Mouse (Mus musculus) c-Kit-positive CD71-positive TER-119-negative erythroid progenitor cells, embryonic 14.5 days (primary cell): Measurements from ENCODE around the gene Aknad1.

Source experiments
- DNase-seq: peaks from one replicate; pipeline ENCODE4 v3.0.0-alpha.2; 2013; ENCODE audit warnings: low read depth

Gene Aknad1

DNA sequence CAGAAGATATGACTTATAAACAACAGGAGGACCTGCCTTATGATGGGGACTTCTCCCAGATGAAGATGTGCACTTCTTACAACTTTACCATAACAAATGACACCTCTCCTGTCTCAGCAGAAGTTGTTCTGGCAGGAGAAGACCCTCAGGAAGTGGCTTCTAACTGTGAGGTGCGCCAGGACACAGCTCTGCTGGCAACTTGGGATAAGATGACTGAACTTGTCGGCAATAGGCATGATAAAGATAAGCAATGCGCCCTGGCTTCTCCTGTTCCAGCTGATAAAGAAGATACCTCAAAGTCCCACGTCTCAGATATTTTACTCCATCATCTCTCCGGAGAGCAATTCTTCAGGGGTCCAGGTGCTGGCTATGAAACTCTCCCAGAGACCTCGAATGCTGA lies 12.2 kb downstream of the Aknad1 start:
- DNase-seq = no peak

DNA sequence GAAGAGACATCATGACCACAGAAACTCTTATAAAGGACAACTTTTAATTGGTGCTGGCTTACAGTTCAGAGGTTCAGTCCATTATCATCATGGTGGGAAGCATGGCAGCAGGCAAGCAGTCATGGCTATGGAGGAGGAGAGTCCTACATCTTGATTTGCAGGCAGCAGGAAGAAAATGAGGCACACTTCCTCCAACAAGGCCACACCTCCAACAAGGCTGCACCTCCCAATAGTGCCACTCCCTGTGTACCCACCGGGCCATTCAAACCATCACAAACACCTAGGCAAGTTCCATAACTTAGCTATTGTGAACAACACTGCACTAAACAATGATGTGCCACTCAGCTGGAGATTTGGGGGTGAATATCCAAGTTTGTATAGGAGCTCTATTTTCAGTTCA lies 15.1 kb downstream of the Aknad1 start:
- no peak for DNase-seq

DNA sequence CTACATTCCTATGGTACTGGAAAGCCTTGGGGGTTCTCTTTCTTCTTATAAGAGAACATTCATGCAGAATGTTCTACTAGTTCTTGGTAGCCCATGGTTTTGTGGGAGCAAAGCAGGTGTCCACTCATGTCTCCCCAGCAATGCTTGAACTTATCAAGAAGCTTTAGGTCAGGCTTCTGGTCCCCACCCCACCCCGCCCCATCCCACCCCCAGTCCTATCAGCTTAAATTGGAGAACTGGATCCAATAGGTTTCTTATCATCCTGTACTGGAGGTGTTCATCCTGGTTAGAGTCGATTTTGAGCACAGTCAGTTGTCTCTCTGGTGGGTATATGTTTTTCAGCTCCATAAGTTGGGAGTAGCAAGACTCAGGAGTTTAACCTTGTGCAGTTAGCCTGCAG lies 16.1 kb downstream of the Aknad1 start:
- no peak for DNase-seq

DNA sequence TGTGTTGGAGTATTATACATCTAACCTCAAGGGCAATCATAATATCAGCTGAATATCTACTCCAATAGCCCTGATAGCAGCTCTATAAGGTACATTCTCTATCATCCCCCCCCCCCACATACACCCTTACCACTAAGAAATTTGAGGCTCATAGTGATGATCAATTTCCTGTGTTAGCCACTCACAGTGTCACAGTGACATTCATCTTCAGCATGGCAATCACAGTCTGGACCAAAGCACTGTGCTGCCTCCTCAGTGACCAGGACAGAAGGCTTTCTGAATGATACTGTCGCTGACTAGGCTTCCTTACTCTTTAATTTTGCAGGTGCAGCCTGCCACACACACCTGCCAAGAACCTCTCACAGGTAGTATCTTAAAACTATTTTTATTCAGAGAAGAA lies 16.7 kb downstream of the Aknad1 start:
- DNase-seq = no peak

- DNase-seq = no peak
These were observed 18.1 kb downstream of the Aknad1 start for GRCm38 (mm10) chr3:108757570-108757969.

DNA sequence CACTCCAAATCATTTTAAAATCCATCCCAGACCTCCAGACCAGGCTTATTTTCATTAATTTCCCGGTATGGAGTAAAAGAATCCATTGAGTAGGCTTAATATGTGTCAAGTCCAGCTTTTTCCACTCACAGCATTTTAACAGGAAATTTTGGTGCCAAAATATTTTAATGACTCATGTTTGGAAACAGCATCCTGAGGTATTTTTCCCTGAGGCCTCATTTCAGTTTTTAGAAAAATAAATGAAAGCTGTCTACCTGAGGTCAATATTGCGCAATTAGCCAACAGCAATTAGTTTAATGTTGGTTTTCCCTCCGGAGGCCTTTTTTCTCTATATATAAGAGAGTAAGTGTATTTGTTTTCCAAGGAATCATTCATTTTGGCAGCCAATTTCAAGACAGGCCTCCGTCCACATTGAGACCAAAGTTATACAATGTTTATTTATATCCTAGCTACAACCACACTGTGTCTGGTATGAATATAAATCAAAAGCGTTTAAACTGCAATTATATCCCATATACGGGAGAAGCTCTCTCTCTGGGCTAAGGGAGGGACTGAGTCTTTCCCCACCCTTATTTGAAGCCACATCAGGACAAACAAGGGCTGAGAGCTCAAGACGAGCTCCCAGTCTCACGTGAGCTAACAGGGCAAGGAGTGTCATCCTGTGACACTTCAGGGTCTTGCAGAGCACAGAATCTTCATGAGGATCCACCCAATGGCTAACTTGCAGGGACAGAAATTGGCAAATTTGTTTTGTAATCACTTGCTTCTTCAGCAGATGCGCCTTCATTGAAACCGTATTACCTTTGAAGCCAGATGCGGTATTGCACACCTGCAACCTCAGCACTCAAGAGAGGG lies 20.3 kb downstream of the Aknad1 start:
- DNase-seq = no peak

DNA sequence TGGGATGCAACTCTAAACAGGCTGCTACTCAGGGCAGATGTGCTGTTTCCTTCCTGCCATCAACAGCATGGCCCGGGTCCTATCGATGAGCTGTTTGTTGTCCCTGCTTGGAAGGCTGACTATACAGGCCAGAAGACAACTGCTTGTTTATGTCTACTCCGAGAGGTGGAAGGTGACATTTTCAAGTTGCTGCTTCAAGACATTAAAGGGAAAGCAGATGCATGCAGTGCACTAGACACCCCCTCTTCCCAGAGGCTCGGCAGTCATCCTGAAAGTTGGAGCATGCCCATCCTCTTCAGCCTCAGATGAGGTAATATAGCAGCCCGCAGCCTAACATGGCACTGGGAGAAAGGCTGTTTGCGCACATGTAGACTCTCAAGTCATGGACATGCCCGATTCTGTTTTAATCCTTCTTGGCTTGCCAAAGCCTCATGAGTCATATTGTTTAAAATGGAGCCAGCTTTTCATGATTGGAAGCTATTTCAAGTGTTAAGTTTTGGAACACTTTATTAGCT lies 23.2 kb downstream of the Aknad1 start:
- no peak for DNase-seq

GRCm38 (mm10) chr3:108763691-108764090 lies 24.2 kb downstream of the Aknad1 start:
- DNase-seq = no peak

- DNase-seq = no peak
These were observed 25.5 kb downstream of the Aknad1 start for GRCm38 (mm10) chr3:108764976-108765375.

DNA sequence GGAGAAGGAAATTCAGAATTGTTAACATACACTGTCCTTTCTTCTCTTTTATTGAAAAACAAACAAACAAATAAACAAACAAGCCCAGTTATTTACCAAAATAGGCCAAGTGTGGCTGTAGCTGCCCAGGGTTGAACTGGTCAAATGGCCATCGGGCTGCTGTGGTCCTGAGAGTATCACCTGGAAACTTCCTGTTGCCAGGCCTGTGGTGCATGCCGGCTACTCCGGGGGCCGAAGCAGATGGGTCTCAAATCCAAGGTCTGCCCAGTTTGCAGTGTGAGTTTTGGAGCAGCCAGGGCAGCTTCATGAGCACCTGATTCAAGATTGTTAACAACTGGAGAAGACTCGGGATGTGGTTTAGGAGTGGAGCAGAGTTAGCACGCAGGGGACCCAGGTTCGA lies 26.0 kb downstream of the Aknad1 start:
- DNase-seq = no peak

DNA sequence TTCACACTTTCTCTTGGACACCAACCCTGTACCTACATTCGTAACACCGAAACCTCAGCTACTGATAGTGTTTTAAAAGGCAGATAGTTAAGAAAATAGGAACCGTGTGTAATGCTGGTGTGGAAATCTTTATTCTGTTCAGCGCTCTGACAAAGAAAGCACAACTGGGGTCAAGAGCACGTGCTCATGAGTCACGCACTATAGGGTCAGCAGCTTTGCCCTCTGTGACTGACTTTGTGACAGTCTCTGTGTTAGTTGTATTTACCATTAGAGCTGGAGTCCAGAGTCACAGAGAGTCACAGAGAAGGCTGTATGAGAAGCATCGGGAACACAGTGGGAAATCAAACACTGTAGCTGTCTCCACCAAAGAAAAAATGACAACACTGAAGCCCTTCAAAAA lies 27.5 kb downstream of the Aknad1 start:
- DNase-seq = no peak

DNA sequence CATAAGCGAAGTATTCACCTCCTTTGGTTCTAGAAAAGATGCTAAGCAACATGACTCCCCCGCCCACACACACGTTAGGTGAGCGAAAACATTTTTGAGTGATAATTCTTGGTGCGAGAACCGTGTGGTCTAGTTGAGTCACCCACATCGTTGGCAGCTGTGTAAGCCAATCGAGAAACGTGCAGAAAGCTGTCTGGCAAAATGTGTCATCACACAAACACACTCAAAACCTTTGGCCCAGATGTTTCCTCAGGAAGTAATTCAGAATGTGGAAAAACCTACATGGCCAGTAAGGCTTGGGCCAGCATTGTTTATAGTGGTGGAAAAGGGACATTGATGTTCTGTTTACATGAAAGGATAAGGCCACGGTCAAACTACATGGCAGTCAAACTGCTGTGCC lies 28.0 kb downstream of the Aknad1 start:
- no peak for DNase-seq

DNA sequence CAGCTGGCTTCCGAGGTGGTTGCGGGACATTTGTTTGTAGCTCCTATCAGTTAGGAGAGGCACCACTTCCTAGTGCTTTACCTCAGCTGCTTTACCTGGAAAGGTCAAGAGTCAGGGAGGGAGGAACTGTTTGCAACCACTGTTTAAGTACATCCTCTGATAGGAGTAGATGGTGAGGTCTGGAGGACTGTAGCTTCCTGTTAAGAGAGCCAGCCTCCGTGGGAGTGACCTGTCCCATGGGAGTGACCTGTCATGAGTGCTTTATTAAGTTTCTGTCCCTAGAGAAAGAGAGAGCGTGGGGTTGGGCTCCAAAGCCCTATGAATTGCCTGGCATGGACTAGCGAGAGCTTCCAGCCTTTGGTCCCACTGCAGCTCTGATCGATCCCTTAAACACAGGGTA lies 30.1 kb downstream of the Aknad1 start:
- DNase-seq = no peak

DNA sequence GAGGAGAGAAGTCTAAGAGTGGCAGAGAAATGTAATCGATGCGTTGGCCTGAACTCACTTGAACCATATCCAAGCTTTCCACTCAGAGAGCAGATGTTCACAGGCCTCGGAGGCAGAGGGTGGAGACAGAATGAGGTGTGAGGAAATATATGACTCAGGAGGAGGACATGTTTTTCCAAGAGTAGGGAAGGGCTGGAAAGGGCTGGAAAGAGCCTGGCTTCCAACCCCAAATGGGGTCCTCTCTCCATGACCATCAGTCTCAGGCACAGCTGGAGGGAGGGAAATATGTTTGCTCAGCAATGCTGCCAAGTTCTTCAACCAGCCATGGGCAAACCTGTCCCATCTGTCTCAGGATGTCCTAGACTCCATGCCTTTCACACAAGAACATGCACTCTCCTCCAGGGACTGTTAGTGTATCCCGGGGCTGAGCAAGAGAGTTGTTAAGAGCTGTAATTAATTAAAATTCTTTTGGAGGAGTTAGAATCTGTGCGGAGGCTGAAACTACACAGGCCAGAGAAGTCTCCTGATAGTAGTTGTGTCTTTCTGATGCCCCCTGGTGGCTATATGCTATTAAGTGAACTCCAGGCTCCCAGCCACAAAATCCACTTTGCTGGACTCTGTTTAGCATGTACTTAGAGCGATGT lies 31.4 kb downstream of the Aknad1 start:
- DNase-seq = no peak

DNA sequence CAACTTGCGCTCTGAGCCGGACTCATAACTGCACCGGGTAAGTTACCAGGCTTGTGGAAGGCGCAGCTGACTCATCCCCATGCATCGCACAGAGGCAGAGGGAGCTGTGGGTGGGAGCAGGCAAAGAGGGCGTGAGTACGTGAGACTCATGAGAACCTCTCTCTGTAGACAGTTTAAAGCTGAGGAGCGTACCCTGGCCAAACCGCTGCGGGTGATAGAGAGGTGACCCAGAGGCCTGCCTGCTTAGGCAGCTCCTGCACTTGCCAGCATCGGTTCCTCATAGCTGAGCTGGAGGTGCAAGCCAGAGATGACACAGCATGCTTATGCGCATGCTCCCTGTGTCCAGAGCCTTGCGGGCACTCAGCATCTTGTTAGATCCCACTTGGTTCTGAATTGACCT lies 32.8 kb downstream of the Aknad1 start:
- no peak for DNase-seq

DNA sequence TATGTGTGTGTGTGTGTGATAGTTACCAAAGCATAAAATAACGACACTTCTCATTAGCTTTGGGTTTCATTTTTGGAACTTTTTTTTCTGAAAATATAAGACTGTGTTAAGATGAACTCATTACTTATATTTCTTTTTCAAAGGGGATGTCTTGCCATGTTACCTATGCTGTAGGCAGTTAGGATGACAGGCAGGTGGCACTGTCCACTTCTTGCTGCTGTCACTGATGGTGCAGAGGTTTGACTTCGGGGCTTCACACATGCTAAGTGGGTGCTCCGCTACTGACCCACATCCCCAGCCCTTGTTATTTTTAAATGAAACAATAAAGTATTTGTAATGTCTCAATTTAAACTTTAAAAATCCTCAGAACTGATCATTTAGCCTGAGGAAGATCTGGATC lies 33.4 kb downstream of the Aknad1 start:
- DNase-seq = no peak

DNA sequence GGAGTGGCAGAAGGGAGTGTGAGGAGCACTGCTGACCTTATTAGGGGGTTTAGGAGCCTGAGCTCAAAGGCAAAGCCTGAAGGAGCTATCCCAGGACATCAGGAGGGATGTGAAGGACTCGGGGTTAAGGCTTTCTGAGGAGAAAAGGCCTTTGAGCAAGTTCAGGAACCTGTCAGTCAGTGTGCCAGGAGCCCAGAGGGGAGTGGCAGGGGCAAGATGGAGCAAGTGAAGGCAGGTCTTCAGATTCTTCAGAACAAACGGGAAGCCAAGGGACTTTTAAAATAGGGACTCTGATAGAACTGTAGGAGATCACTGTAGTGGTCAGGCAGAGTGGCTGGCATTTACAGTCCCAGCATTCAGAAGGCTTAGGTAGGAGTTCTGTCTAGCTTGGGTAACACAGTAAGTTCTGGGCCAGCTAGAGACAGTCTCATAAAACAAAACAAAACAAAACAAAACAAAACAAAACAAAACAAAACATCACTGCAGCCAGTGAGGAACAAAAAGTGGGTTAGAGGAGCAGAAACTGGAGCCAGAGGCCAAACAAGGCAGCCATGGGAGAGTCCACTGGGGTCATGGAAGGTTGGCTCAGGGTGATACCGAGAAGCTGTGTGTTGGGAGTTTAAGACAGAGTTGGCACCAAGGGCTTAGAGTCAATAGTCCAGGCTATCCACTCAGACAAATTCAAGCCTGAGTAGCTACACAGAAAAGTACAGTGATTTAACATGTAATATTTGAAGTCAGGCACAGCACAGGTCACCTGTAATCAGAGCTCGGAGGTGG lies 39.5 kb downstream of the Aknad1 start:
- no peak for DNase-seq

GRCm38 (mm10) chr3:108781238-108781883 lies 41.9 kb downstream of the Aknad1 start:
- no peak for DNase-seq

DNA sequence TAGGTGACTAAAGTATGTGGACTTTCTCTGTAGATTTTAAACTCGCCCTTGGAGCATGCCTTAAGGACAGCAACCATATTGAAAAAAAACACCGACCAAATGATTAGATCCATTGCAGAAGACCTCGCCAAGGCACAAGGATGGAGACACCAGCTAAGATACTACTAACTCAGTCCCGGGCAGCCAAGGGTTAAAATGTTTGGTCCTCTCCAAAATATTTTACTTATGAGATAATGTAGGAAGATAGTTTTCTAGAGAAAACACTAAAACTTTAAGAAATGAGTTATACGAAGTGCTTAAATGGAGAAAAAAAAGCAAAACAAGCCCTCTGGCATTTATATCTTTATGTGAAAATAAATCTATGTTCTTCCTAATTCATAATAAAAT lies 42.4 kb downstream of the Aknad1 start:
- no peak for DNase-seq

GRCm38 (mm10) chr3:108782364-108782895 lies 43.0 kb downstream of the Aknad1 start:
- DNase-seq = no peak

DNA sequence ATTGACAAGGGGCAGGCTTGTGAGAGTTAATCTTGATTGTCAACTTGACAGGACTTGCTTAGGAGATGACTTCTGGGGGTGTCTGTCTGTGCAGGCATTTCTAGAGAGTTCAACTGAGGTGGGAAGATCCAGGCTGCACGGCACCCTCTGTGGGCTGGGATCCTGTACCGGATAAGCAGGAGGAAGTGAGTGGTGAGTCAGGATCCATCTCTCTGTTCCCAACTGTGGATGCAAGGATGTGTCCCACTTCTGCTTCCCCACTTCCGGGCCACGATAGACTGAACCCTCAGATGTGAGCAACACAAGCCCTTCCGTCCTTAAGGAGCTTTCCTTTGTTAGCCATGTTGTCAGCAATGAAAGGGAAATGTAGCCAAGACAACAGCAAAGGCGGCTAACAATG lies 47.1 kb downstream of the Aknad1 start:
- DNase-seq = no peak
